Mouse (Mus musculus): ENCODE measurements around the gene Cnnm2. TPM values are rescaled to one million over a fixed set of nuclear protein-coding genes. Genes with fewer than 3 reads are reported as not detected.

Cnnm2 gene
- polyA plus RNA-seq, 1 experiment from 2014 or later = 3.8 TPM

GRCm38 (mm10) chr19:46789782-46790181, 28.4 kb downstream of the Cnnm2 start:
- 90% methylated on average over 1 of the region's 1 CpGs for WGBS
- H3K27me3 ChIP-seq (ENCODE audit: control insufficient read depth, insufficient read depth, low read length) = no peaks in the 10 kb centered on the region
- H3K9ac ChIP-seq (replicated peaks; ENCODE audit: low read length) = no peak overlapping the region
- H3K4me3 ChIP-seq (ENCODE audit: low read depth, low read length) = no peak overlapping the region
- no peak overlapping the region for H3K4me2 ChIP-seq (ENCODE audit: low read depth, low read length)
- ATAC-seq (replicated peaks; ENCODE audit: insufficient number of reproducible peaks, low FRiP score, low TSS enrichment, low read depth) (no peak), DNase-seq (ENCODE audit: low spot score) (no peak)
- no peaks in the 10 kb centered on the region for H3K9me3 ChIP-seq (replicated peaks; ENCODE audit: control insufficient read depth, low read length)
- H3K27ac ChIP-seq (replicated peaks; ENCODE audit: low read depth, low read length) = no peak overlapping the region
- no peaks in the 10 kb centered on the region for H3K36me3 ChIP-seq (replicated peaks; ENCODE audit: control insufficient read depth, insufficient read depth, low read depth, low read length)
- no peaks in the 10 kb centered on the region for H3K4me1 ChIP-seq (ENCODE audit: control insufficient read depth, insufficient read depth, low read length)

GRCm38 (mm10) chr19:46791360-46791759, 30.0 kb downstream of the Cnnm2 start:
- no peak for DNase-seq (ENCODE audit: low spot score)
- WGBS = 93% methylated on average over 7 of the region's 7 CpGs
- H3K27ac ChIP-seq (replicated peaks; ENCODE audit: low read depth, low read length) = no peak overlapping the region

GRCm38 (mm10) chr19:46791921-46792320, 30.5 kb downstream of the Cnnm2 start:
- no peak overlapping the region for H3K4me2 ChIP-seq (ENCODE audit: low read depth, low read length)
- H3K27me3 ChIP-seq (ENCODE audit: control insufficient read depth, insufficient read depth, low read length) = no peaks in the 10 kb centered on the region
- ATAC-seq (replicated peaks; ENCODE audit: insufficient number of reproducible peaks, low FRiP score, low TSS enrichment, low read depth) = no peak
- no peaks in the 10 kb centered on the region for H3K36me3 ChIP-seq (replicated peaks; ENCODE audit: control insufficient read depth, insufficient read depth, low read depth, low read length)
- H3K9me3 ChIP-seq (replicated peaks; ENCODE audit: control insufficient read depth, low read length) = no peaks in the 10 kb centered on the region
- no peak for DNase-seq (ENCODE audit: low spot score)
- H3K27ac ChIP-seq (replicated peaks; ENCODE audit: low read depth, low read length) = no peak overlapping the region
- no peak overlapping the region for H3K4me3 ChIP-seq (ENCODE audit: low read depth, low read length)
- 77% methylated on average over 8 of the region's 8 CpGs for WGBS
- H3K4me1 ChIP-seq (ENCODE audit: control insufficient read depth, insufficient read depth, low read length) = no peaks in the 10 kb centered on the region
- H3K9ac ChIP-seq (replicated peaks; ENCODE audit: low read length) = no peak overlapping the region

More at GRCm38 (mm10) chr19:46791360-46791759, 30.0 kb downstream of the Cnnm2 start:
- Histone ChIP-seq H3K4me1 (ENCODE audit: control insufficient read depth, insufficient read depth, low read length) (no peaks in the 10 kb centered on the region), H3K9me3 (replicated peaks; ENCODE audit: control insufficient read depth, low read length) (no peaks in the 10 kb centered on the region), H3K27me3 (ENCODE audit: control insufficient read depth, insufficient read depth, low read length) (no peaks in the 10 kb centered on the region), H3K4me2 (ENCODE audit: low read depth, low read length) (no peak overlapping the region), H3K9ac (replicated peaks; ENCODE audit: low read length) (no peak overlapping the region), H3K4me3 (ENCODE audit: low read depth, low read length) (no peak overlapping the region), H3K36me3 (replicated peaks; ENCODE audit: control insufficient read depth, insufficient read depth, low read depth, low read length) (no peaks in the 10 kb centered on the region)
- ATAC-seq (replicated peaks; ENCODE audit: insufficient number of reproducible peaks, low FRiP score, low TSS enrichment, low read depth) = no peak

GRCm38 (mm10) chr19:46792480-46792879, 31.1 kb downstream of the Cnnm2 start:
- Histone ChIP-seq H3K4me2 (ENCODE audit: low read depth, low read length) (no peak overlapping the region), H3K4me1 (ENCODE audit: control insufficient read depth, insufficient read depth, low read length) (no peaks in the 10 kb centered on the region), H3K9ac (replicated peaks; ENCODE audit: low read length) (no peak overlapping the region), H3K27ac (replicated peaks; ENCODE audit: low read depth, low read length) (no peak overlapping the region), H3K27me3 (ENCODE audit: control insufficient read depth, insufficient read depth, low read length) (no peaks in the 10 kb centered on the region), H3K36me3 (replicated peaks; ENCODE audit: control insufficient read depth, insufficient read depth, low read depth, low read length) (no peaks in the 10 kb centered on the region), H3K9me3 (replicated peaks; ENCODE audit: control insufficient read depth, low read length) (no peaks in the 10 kb centered on the region), H3K4me3 (ENCODE audit: low read depth, low read length) (no peak overlapping the region)
- 79% methylated on average over 3 of the region's 3 CpGs for WGBS
- DNase-seq (ENCODE audit: low spot score) (no peak), ATAC-seq (replicated peaks; ENCODE audit: insufficient number of reproducible peaks, low FRiP score, low TSS enrichment, low read depth) (no peak)

GRCm38 (mm10) chr19:46794181-46794580, 32.8 kb downstream of the Cnnm2 start:
- Histone ChIP-seq H3K4me3 (ENCODE audit: low read depth, low read length) (no peak overlapping the region), H3K27ac (replicated peaks; ENCODE audit: low read depth, low read length) (no peak overlapping the region), H3K4me1 (ENCODE audit: control insufficient read depth, insufficient read depth, low read length) (no peaks in the 10 kb centered on the region), H3K4me2 (ENCODE audit: low read depth, low read length) (no peak overlapping the region), H3K36me3 (replicated peaks; ENCODE audit: control insufficient read depth, insufficient read depth, low read depth, low read length) (no peaks in the 10 kb centered on the region), H3K9me3 (replicated peaks; ENCODE audit: control insufficient read depth, low read length) (no peaks in the 10 kb centered on the region), H3K27me3 (ENCODE audit: control insufficient read depth, insufficient read depth, low read length) (no peaks in the 10 kb centered on the region), H3K9ac (replicated peaks; ENCODE audit: low read length) (no peak overlapping the region)
- ATAC-seq (replicated peaks; ENCODE audit: insufficient number of reproducible peaks, low FRiP score, low TSS enrichment, low read depth) (no peak), DNase-seq (ENCODE audit: low spot score) (peak; percentile 30)
- 34% methylated on average over 8 of the region's 8 CpGs for WGBS

- DNase-seq (ENCODE audit: low spot score) (no peak), ATAC-seq (replicated peaks; ENCODE audit: insufficient number of reproducible peaks, low FRiP score, low TSS enrichment, low read depth) (no peak)
- no peaks in the 10 kb centered on the region for H3K27me3 ChIP-seq (ENCODE audit: control insufficient read depth, insufficient read depth, low read length)
- no peaks in the 10 kb centered on the region for H3K4me1 ChIP-seq (ENCODE audit: control insufficient read depth, insufficient read depth, low read length)
- H3K9me3 ChIP-seq (replicated peaks; ENCODE audit: control insufficient read depth, low read length) = no peaks in the 10 kb centered on the region
- no peak overlapping the region for H3K9ac ChIP-seq (replicated peaks; ENCODE audit: low read length)
- H3K27ac ChIP-seq (replicated peaks; ENCODE audit: low read depth, low read length) = no peak overlapping the region
- H3K36me3 ChIP-seq (replicated peaks; ENCODE audit: control insufficient read depth, insufficient read depth, low read depth, low read length) = no peaks in the 10 kb centered on the region
- WGBS = 88% methylated on average over 4 of the region's 4 CpGs
- H3K4me3 ChIP-seq (ENCODE audit: low read depth, low read length) = no peak overlapping the region
- no peak overlapping the region for H3K4me2 ChIP-seq (ENCODE audit: low read depth, low read length)
These were observed 38.6 kb downstream of the Cnnm2 start for GRCm38 (mm10) chr19:46799903-46800583.

GRCm38 (mm10) chr19:46801492-46801891, 40.1 kb downstream of the Cnnm2 start:
- no peak overlapping the region for H3K4me3 ChIP-seq (ENCODE audit: low read depth, low read length)
- no peak overlapping the region for H3K9ac ChIP-seq (replicated peaks; ENCODE audit: low read length)
- H3K4me1 ChIP-seq (ENCODE audit: control insufficient read depth, insufficient read depth, low read length) = no peaks in the 10 kb centered on the region
- no peaks in the 10 kb centered on the region for H3K36me3 ChIP-seq (replicated peaks; ENCODE audit: control insufficient read depth, insufficient read depth, low read depth, low read length)
- DNase-seq (ENCODE audit: low spot score) (no peak), ATAC-seq (replicated peaks; ENCODE audit: insufficient number of reproducible peaks, low FRiP score, low TSS enrichment, low read depth) (no peak)
- no peaks in the 10 kb centered on the region for H3K9me3 ChIP-seq (replicated peaks; ENCODE audit: control insufficient read depth, low read length)
- H3K27ac ChIP-seq (replicated peaks; ENCODE audit: low read depth, low read length) = no peak overlapping the region
- H3K4me2 ChIP-seq (ENCODE audit: low read depth, low read length) = no peak overlapping the region
- no peaks in the 10 kb centered on the region for H3K27me3 ChIP-seq (ENCODE audit: control insufficient read depth, insufficient read depth, low read length)
- WGBS = 91% methylated on average over 7 of the region's 7 CpGs

GRCm38 (mm10) chr19:46802306-46802705, 40.9 kb downstream of the Cnnm2 start:
- H3K4me2 ChIP-seq (ENCODE audit: low read depth, low read length) = no peak overlapping the region
- no peaks in the 10 kb centered on the region for H3K27me3 ChIP-seq (ENCODE audit: control insufficient read depth, insufficient read depth, low read length)
- DNase-seq (ENCODE audit: low spot score) (no peak), ATAC-seq (replicated peaks; ENCODE audit: insufficient number of reproducible peaks, low FRiP score, low TSS enrichment, low read depth) (no peak)
- no peak overlapping the region for H3K4me3 ChIP-seq (ENCODE audit: low read depth, low read length)
- WGBS = 87% methylated on average over 9 of the region's 9 CpGs
- no peaks in the 10 kb centered on the region for H3K9me3 ChIP-seq (replicated peaks; ENCODE audit: control insufficient read depth, low read length)
- H3K9ac ChIP-seq (replicated peaks; ENCODE audit: low read length) = no peak overlapping the region
- no peaks in the 10 kb centered on the region for H3K36me3 ChIP-seq (replicated peaks; ENCODE audit: control insufficient read depth, insufficient read depth, low read depth, low read length)
- H3K4me1 ChIP-seq (ENCODE audit: control insufficient read depth, insufficient read depth, low read length) = no peaks in the 10 kb centered on the region
- no peak overlapping the region for H3K27ac ChIP-seq (replicated peaks; ENCODE audit: low read depth, low read length)

All from embryonic facial prominence, embryonic 11.5 days (tissue).